Mouse (Mus musculus) liver, embryonic 15.5 days (tissue): ENCODE results near the gene Gm9736. TPM values are rescaled to one million over a fixed set of nuclear protein-coding genes. Genes with fewer than 3 reads are reported as not detected.
"Not testable (repeated sequence)": the region's sequence is repeated elsewhere in the genome, so short reads cannot be mapped to it uniquely, and the experiment has no call there.

Experiments
- ATAC-seq: fragments of 200-750 bp; cut with Nextera tagmentation; 2 replicates; pipeline ENCODE4 v1.8.0; 2017; ENCODE audit warnings: moderate number of reproducible peaks, mild to moderate bottlenecking, moderate library complexity; ENCODE audit not compliant: insufficient read depth
- H3K27ac ChIP-seq: fragments of 300-500 bp; sonication (generic); replicated peaks from 2 replicates; pipeline ENCODE4 v1.5.1; 2015; ENCODE audit warnings: mild to moderate bottlenecking, inconsistent platforms
- H3K27me3 ChIP-seq: fragments of 300-500 bp; sonication (generic); 2 replicates; pipeline ENCODE4 v1.6.1; 2015; ENCODE audit warnings: mild to moderate bottlenecking, inconsistent platforms
- H3K36me3 ChIP-seq: fragments of 300-500 bp; sonication (generic); replicated peaks from 2 replicates; pipeline ENCODE4 v1.6.1; 2015; ENCODE audit warnings: moderate library complexity, mild to moderate bottlenecking, inconsistent platforms
- H3K4me1 ChIP-seq: fragments of 300-500 bp; sonication (generic); replicated peaks from 2 replicates; pipeline ENCODE4 v1.6.1; 2015; ENCODE audit warnings: inconsistent platforms
- H3K4me2 ChIP-seq: fragments of 300-500 bp; sonication (generic); 2 replicates; pipeline ENCODE4 v1.6.1; 2015; ENCODE audit warnings: moderate library complexity, mild to moderate bottlenecking, inconsistent platforms
- H3K4me3 ChIP-seq: fragments of 300-500 bp; sonication (generic); replicated peaks from 2 replicates; pipeline ENCODE4 v1.5.1; 2015; ENCODE audit warnings: mild to moderate bottlenecking, inconsistent platforms
- H3K9ac ChIP-seq: fragments of 300-500 bp; sonication (generic); 2 replicates; pipeline ENCODE4 v1.6.1; 2015; ENCODE audit warnings: moderate library complexity, mild to moderate bottlenecking, inconsistent platforms
- H3K9me3 ChIP-seq: fragments of 300-500 bp; sonication (generic); replicated peaks from 2 replicates; pipeline ENCODE4 v1.6.1; 2016; ENCODE audit warnings: inconsistent platforms
- WGBS: fragments of 180-500 bp; shearing (Covaris S2); methylation state at CpG from one replicate; pipeline ENCODE4 v1.1.7; 2015; ENCODE audit warnings: mixed read lengths; ENCODE audit not compliant: insufficient replicate concordance; 5-methylcytosine and 5-hydroxymethylcytosine counted together
- polyA plus RNA-seq: library from polyadenylated mRNA; unstranded; fragments of >200 nt; fragmentation: Nextera tagmentation; extraction: Ambion mirVana; gene quantifications from 2 replicates; pipeline ENCODE4 v1.2.1, GENCODE M21; 2015

Gm9736 gene
- polyA plus RNA-seq, 1 experiment from 2014 or later: not detected

GRCm38 (mm10) chr10:77724855-77725254 lies 26.3 kb downstream of the Gm9736 start:
- Histone ChIP-seq H3K27ac (no peak overlapping the region), H3K9me3 (no peaks in the 10 kb centered on the region), H3K36me3 (no peaks in the 10 kb centered on the region), H3K9ac (no peak overlapping the region), H3K4me1 (no peaks in the 10 kb centered on the region), H3K4me2 (no peak overlapping the region), H3K27me3 (no peaks in the 10 kb centered on the region), H3K4me3 (no peak overlapping the region)
- 64% methylated on average over 8 of the region's 8 CpGs for WGBS
- ATAC-seq: no peak

- 65% methylated on average over 1 of the region's 1 CpGs for WGBS
- not testable (repeated sequence) for H3K9me3 ChIP-seq, H3K27me3 ChIP-seq, ATAC-seq, H3K4me3 ChIP-seq, H3K9ac ChIP-seq, H3K36me3 ChIP-seq, H3K4me1 ChIP-seq, H3K27ac ChIP-seq, H3K4me2 ChIP-seq
Observed at GRCm38 (mm10) chr10:77720299-77720698, 30.9 kb downstream of the Gm9736 start, which contains the start of gene Krtap12-1. Gene Krtap12-1 (plus strand): TSS chr10:77720599.

DNA sequence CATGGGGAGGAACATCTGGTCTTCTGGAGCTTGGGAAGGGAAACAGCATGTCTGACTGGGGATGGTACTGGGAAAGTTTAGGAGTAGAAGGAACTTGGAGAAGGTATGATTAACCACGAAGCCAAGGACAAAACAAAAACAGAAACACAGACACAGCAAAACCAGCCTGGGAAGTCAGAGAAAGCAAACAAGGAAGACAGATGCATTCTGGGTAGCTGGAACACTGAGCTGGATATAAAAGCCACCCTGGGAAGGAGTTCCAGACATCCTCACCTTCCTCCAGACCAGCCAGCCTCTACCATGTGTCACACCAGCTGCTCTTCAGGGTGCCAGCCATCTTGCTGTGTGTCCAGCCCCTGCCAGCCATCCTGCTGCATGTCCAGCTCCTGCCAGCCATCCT lies 35.6 kb downstream of the Gm9736 start, which contains the start of gene Gm10142:
Gene Gm10142, plus strand, starts transcription at position 301 of the 400 bp plus-strand sequence.
- Histone ChIP-seq H3K36me3 (no peaks in the 10 kb centered on the region), H3K27ac (no peak within 1 kb of the TSS), H3K4me3 (no peak within 1 kb of the TSS), H3K27me3 (no peaks in the 10 kb centered on the region), H3K4me2 (no peak within 1 kb of the TSS), H3K9me3 (no peaks in the 10 kb centered on the region), H3K9ac (no peak within 1 kb of the TSS), H3K4me1 (no peaks in the 10 kb centered on the region)
- WGBS: 57% methylated on average over 1 of the region's 1 CpGs
- no peak for ATAC-seq

- Histone ChIP-seq H3K27ac (no peak overlapping the region), H3K4me2 (no peak overlapping the region), H3K27me3 (no peaks in the 10 kb centered on the region), H3K9me3 (no peaks in the 10 kb centered on the region), H3K9ac (no peak overlapping the region), H3K4me3 (no peak overlapping the region), H3K4me1 (no peaks in the 10 kb centered on the region), H3K36me3 (no peaks in the 10 kb centered on the region)
- no peak for ATAC-seq
- WGBS: 17% methylated on average over 4 of the region's 4 CpGs
Observed at GRCm38 (mm10) chr10:77713734-77714133, 37.4 kb downstream of the Gm9736 start.

GRCm38 (mm10) chr10:77711157-77711556 lies 40.0 kb downstream of the Gm9736 start, which contains the start of gene Gm10024:
Gene Gm10024 (plus strand): TSS chr10:77711457.
- H3K9ac ChIP-seq, H3K27me3 ChIP-seq, H3K36me3 ChIP-seq, ATAC-seq, H3K4me2 ChIP-seq, H3K4me3 ChIP-seq, H3K27ac ChIP-seq, H3K9me3 ChIP-seq, H3K4me1 ChIP-seq: not testable (repeated sequence)

DNA sequence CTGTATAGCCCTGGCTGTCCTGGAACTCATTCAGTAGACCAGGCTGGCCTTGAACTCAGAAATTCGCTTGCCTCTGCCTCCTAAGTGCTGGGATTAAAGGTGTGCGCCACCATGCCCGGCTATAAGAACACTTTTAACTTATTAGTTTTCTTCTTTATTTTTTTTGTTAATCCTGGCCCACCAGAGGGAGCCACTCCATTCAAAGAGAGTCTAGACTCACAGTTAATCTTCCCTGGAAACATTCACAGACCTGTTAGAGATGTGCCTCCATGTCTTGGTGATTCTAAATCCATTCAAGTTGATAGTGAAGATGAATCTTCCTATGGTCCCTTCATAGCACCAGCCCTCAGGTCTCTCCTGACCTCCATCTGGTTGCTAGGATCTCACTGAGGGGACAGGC lies 41.3 kb downstream of the Gm9736 start:
- Histone ChIP-seq H3K4me3 (no peak overlapping the region), H3K9ac (no peak overlapping the region), H3K36me3 (no peaks in the 10 kb centered on the region), H3K27me3 (no peaks in the 10 kb centered on the region), H3K9me3 (no peaks in the 10 kb centered on the region), H3K27ac (no peak overlapping the region), H3K4me1 (no peaks in the 10 kb centered on the region), H3K4me2 (no peak overlapping the region)
- 57% methylated on average over 3 of the region's 3 CpGs for WGBS
- no peak for ATAC-seq

DNA sequence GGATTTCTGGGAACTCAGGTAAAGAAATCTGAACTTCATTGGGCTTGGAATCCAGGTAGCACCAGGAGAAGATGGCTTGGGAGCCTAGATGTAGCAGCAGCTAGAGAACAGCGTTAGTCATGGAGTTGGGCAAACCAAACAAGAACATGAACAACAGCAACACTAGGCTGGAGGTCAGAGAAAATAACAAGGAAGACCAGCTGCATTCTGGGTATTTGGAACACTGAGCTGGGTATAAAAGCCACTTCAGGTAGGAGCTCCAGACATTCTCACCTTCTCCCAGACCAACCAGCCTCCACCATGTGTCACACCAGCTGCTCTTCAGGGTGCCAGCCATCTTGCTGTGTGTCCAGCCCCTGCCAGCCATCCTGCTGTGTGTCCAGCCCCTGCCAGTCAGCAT lies 44.8 kb downstream of the Gm9736 start, which contains the start of gene Gm10272:
Gene Gm10272, plus strand, starts transcription at position 301 of the 400 bp plus-strand sequence.
- Histone ChIP-seq H3K4me3 (no peak within 1 kb of the TSS), H3K27ac (no peak within 1 kb of the TSS), H3K9me3 (no peaks in the 10 kb centered on the region), H3K4me1 (no peaks in the 10 kb centered on the region), H3K27me3 (no peaks in the 10 kb centered on the region), H3K4me2 (no peak within 1 kb of the TSS), H3K9ac (no peak within 1 kb of the TSS), H3K36me3 (no peaks in the 10 kb centered on the region)
- ATAC-seq: no peak
- 73% methylated on average over 1 of the region's 1 CpGs for WGBS

Other genes with a start within 250 kb of the Gm9736 start
- gene Fam207a, start 235.6 kb downstream of the Gm9736 start, polyA plus RNA-seq: 14.9 and 16.0 TPM in 2 replicates
- gene Itgb2, start 221.1 kb downstream of the Gm9736 start, polyA plus RNA-seq: 17.1 and 18.5 TPM in 2 replicates
- gene Pttg1ip, start 169.6 kb downstream of the Gm9736 start, polyA plus RNA-seq: 79.6 and 89.2 TPM in 2 replicates
- 91.2 and 93.4 TPM in 2 replicates for gene Sumo3, start 145.3 kb downstream of the Gm9736 start, polyA plus RNA-seq
- gene Gm49325, start 145.2 kb downstream of the Gm9736 start, polyA plus RNA-seq: 0.82 TPM in 1 of 2 replicates, not detected in the other
- 47.0 and 58.0 TPM in 2 replicates for gene Ube2g2, start 129.1 kb downstream of the Gm9736 start, polyA plus RNA-seq
- gene Tspear, start 64.8 kb downstream of the Gm9736 start, polyA plus RNA-seq: 0.06 TPM in 1 of 2 replicates, not detected in the other
- not detected in 2 replicates for gene Gm19402, start 60.6 kb downstream of the Gm9736 start, polyA plus RNA-seq
- gene Gm9508, start 54.1 kb downstream of the Gm9736 start, polyA plus RNA-seq: not detected in 2 replicates
- gene Gm10272, start 44.7 kb downstream of the Gm9736 start, polyA plus RNA-seq: not detected in 2 replicates
- gene Gm10024, start 39.9 kb downstream of the Gm9736 start, polyA plus RNA-seq: not detected in 2 replicates
- gene Gm10142, start 35.5 kb downstream of the Gm9736 start, polyA plus RNA-seq: not detected in 2 replicates
- not detected in 2 replicates for gene Krtap12-1, start 30.8 kb downstream of the Gm9736 start, polyA plus RNA-seq
- not detected in 2 replicates for gene Gm10100, start 24.9 kb downstream of the Gm9736 start, polyA plus RNA-seq
- gene Gm18596, start 8.7 kb downstream of the Gm9736 start, polyA plus RNA-seq: not detected in 2 replicates
- gene Gm3233, start 8.3 kb upstream of the Gm9736 start, polyA plus RNA-seq: not detected in 2 replicates
- not detected in 2 replicates for gene Gm3238, start 20.0 kb upstream of the Gm9736 start, polyA plus RNA-seq
- not detected in 2 replicates for gene Gm7138, start 25.6 kb upstream of the Gm9736 start, polyA plus RNA-seq
- gene Gm3250, start 31.2 kb upstream of the Gm9736 start, polyA plus RNA-seq: not detected in 2 replicates
- not detected in 2 replicates for gene Gm7137, start 36.8 kb upstream of the Gm9736 start, polyA plus RNA-seq
- gene Gm9639, start 43.7 kb upstream of the Gm9736 start, polyA plus RNA-seq: not detected in 2 replicates
- not detected in 2 replicates for gene Gm19668, start 47.8 kb upstream of the Gm9736 start, polyA plus RNA-seq
- not detected in 2 replicates for gene Gm9507, start 60.5 kb upstream of the Gm9736 start, polyA plus RNA-seq
- not detected in 2 replicates for gene Gm2696, start 63.3 kb upstream of the Gm9736 start, polyA plus RNA-seq
- not detected in 2 replicates for gene Krtap10-4, start 75.7 kb upstream of the Gm9736 start, polyA plus RNA-seq
- gene Krtap10-10, start 84.6 kb upstream of the Gm9736 start, polyA plus RNA-seq: not detected in 2 replicates
- gene Gm36176, start 95.4 kb upstream of the Gm9736 start, polyA plus RNA-seq: not detected in 2 replicates
- not detected in 2 replicates for gene Gm10318, start 101.5 kb upstream of the Gm9736 start, polyA plus RNA-seq
- gene Gm3285, start 110.6 kb upstream of the Gm9736 start, polyA plus RNA-seq: not detected in 2 replicates
- 13.7 and 16.3 TPM in 2 replicates for gene Lrrc3, start 151.2 kb upstream of the Gm9736 start, polyA plus RNA-seq
- gene Trpm2, start 219.2 kb upstream of the Gm9736 start, polyA plus RNA-seq: 2.2 and 3.2 TPM in 2 replicates
- gene 1810043G02Rik, start 227.2 kb upstream of the Gm9736 start, polyA plus RNA-seq: 4.4 and 4.7 TPM in 2 replicates